Mouse (Mus musculus) embryonic fibroblast, embryonic 13.5 days (primary cell): ENCODE data around the gene Cdh23.

ENCODE experiments used
- CTCF ChIP-seq: IDR thresholded peaks from 2 replicates; pipeline ENCODE4 v1.5.1; 2011; ENCODE audit warnings: mild to moderate bottlenecking, control low read depth, low read length, moderate library complexity, borderline replicate concordance; ENCODE audit not compliant: insufficient read depth
- POLR2A ChIP-seq: IDR thresholded peaks from 2 replicates; pipeline ENCODE4 v1.6.1; 2011; ENCODE audit warnings: low read depth, mild to moderate bottlenecking, control low read depth, low read length, moderate library complexity

DNA sequence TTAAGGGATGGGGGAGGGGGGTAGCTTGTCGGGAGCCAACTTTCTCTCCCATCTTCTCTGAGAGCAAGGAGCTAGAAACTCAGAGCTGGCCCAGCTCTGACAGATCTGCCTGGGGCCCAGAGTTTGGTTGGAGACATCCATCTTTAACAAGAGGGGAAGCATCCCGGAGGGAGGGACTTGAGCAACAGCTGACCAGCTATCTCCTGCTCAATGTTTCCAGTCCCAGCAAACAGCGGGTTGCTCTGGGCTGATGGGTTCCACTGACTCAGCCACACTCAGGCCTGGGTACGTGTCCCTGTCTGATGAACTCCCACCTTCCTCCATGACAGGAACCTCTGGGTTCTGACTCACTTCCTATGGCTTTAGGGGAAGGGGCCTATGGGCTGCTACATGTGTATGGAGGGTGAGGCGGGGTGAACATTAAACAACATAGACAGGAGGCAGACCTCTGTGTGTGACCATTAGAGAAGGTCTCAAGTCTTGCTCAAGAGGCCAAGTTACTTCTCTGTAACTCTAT is 305.3 kb downstream of the Cdh23 start:
- TF ChIP-seq CTCF (no peak), POLR2A (no peak)
